In genomic region chrX:73718271-73718670, GRCm38 (mm10) we compare ENCODE assay signal across 8 mouse cellular contexts. TPM values are rescaled to one million over a fixed set of nuclear protein-coding genes. Genes with fewer than 3 reads are reported as not detected.
DNase-seq lines count a peak whose midpoint lies in the region; ATAC-seq and TF ChIP-seq lines count a peak whose summit lies in the region.

No protein-coding gene starts in this region.

- TF ChIP-seq EP300 in heart, adult 2 months (IDR thresholded peaks at IDR 0.05; ENCODE audit: insufficient read depth, low read depth, low read length): no peak

- intact Hi-C loops in heart, adult 2 months (cut with DNase I): loop anchor here (10.0 kb wide), 1 partner anchor 237 kb away; no protein-coding TSS in a partner anchor

- peaks cover 14% of the 10 kb centered on the region for H3K4me1 ChIP-seq in liver, adult 2 months (ENCODE audit: control insufficient read depth, insufficient read depth, low read length)
- peaks cover 14% of the 10 kb centered on the region for H3K4me1 ChIP-seq in heart, adult 2 months (ENCODE audit: control insufficient read depth, insufficient read depth, low read length)
- H3K4me1 ChIP-seq in midbrain, postnatal 0 days (ENCODE audit: insufficient read depth, low read length): 0 out of 2 replicates have a peak, but pooled peaks cover 5% of the 10 kb centered on the region

- peak overlapping the region; percentile 58 for H3K4me2 ChIP-seq in midbrain, postnatal 0 days (ENCODE audit: low read depth, low read length, poor library complexity, severe bottlenecking)

- H3K27ac ChIP-seq in liver, adult 2 months (replicated peaks; ENCODE audit: insufficient read depth, low read depth, low read length): peak overlapping the region; percentile 83
- peak overlapping the region; percentile 92 for H3K27ac ChIP-seq in heart, adult 2 months
- H3K27ac ChIP-seq in midbrain, postnatal 0 days (ENCODE audit: low read depth, low read length): no peak overlapping the region

- H3K4me3 ChIP-seq in liver, adult 2 months (ENCODE audit: insufficient read depth, low read depth, low read length): peak overlapping the region; percentile 21
- peak overlapping the region; percentile 18; the same call in 1 of the 2 replicates for H3K4me3 ChIP-seq in heart, adult 2 months
- H3K4me3 ChIP-seq in midbrain, postnatal 0 days (ENCODE audit: low read depth, low read length): no peak overlapping the region

- 0% methylated on average over 3 of the region's 3 CpGs for WGBS in liver, adult 2 months
- 26% methylated on average over 3 of the region's 3 CpGs for WGBS in heart, adult 2 months
- WGBS in midbrain, postnatal 0 days: 57% methylated on average over 3 of the region's 3 CpGs

- peaks cover 14% of the 10 kb centered on the region; the same call in 1 of the 2 replicates for H3K36me3 ChIP-seq in liver, adult 2 months (ENCODE audit: control insufficient read depth, insufficient read depth, low read length)
- H3K36me3 ChIP-seq in heart, adult 2 months (ENCODE audit: control insufficient read depth, insufficient read depth, low read length): peaks cover 10% of the 10 kb centered on the region
- H3K36me3 ChIP-seq in midbrain, postnatal 0 days (ENCODE audit: insufficient read depth, low read length): no peaks in the 10 kb centered on the region

- no peak for ATAC-seq in midbrain, postnatal 0 days (ENCODE audit: low FRiP score)

- H3K9me3 ChIP-seq in midbrain, postnatal 0 days (ENCODE audit: low read length): no peaks in the 10 kb centered on the region

- H3K9ac ChIP-seq in liver, adult 2 months (ENCODE audit: low read depth, low read length): peak overlapping the region; percentile 47
- H3K9ac ChIP-seq in heart, adult 2 months (ENCODE audit: low read depth, low read length): peak overlapping the region; percentile 67
- no peak overlapping the region for H3K9ac ChIP-seq in midbrain, postnatal 0 days (replicated peaks; ENCODE audit: low read length, poor library complexity, severe bottlenecking)

- no peaks in the 10 kb centered on the region for H3K79me2 ChIP-seq in liver, adult 2 months (ENCODE audit: control insufficient read depth, insufficient read depth, low read length)
- H3K79me2 ChIP-seq in heart, adult 2 months (replicated peaks; ENCODE audit: control insufficient read depth, insufficient read depth, low read length): no peaks in the 10 kb centered on the region

- no peak for TF ChIP-seq POLR2A in liver, adult 2 months (IDR thresholded peaks at IDR 0.05; ENCODE audit: extremely low read depth, insufficient read depth, low read length)
- no peak for TF ChIP-seq POLR2A in heart, adult 2 months (IDR thresholded peaks at IDR 0.05; ENCODE audit: insufficient read depth, low read depth, low read length)

- TF ChIP-seq CTCF in liver, adult 2 months (IDR thresholded peaks at IDR 0.05; ENCODE audit: low read depth, low read length): no peak
- TF ChIP-seq CTCF in heart, adult 2 months (IDR thresholded peaks at IDR 0.05): no peak
- TF ChIP-seq CTCF in midbrain, postnatal 0 days (IDR thresholded peaks at IDR 0.05): no peak

- peak; percentile 83 for DNase-seq in liver, adult 2 months (ENCODE audit: extremely low read depth, low read depth, low spot score)
- DNase-seq in liver: no peak
- peak; percentile 68 to 73 for DNase-seq in adrenal gland, postnatal 36 days
- DNase-seq in heart, adult 2 months: peak; percentile 26 to 45
- DNase-seq in kidney, postnatal 4 days: peak; percentile 4 to 7
- no peak for DNase-seq in midbrain, postnatal 0 days (ENCODE audit: low spot score)
- no peak for DNase-seq in right cerebral cortex, postnatal 14 days
- DNase-seq in spleen, postnatal 14 days (ENCODE audit: low spot score in 2 of 2): no peak

- H3K27me3 ChIP-seq in liver, adult 2 months (ENCODE audit: control insufficient read depth, insufficient read depth, low read length): no peaks in the 10 kb centered on the region
- H3K27me3 ChIP-seq in heart, adult 2 months (ENCODE audit: control insufficient read depth, insufficient read depth, low read length): no peaks in the 10 kb centered on the region
- H3K27me3 ChIP-seq in midbrain, postnatal 0 days (ENCODE audit: insufficient read depth, low read length): no peaks in the 10 kb centered on the region

RNA-seq across cellular contexts. Expression of gene Abcd1, which starts 1.9 kb away (rescaled TPM):
- 8.6 and 9.3 TPM in 2 replicates for total RNA-seq in liver, adult 2 months (2014; rRNA removed)
- polyA plus RNA-seq in liver, adult 2 months (2012; rRNA removed): 24.3 and 26.2 TPM in 2 replicates
- 10 to 100 TPM; 21.6 to 31.5 TPM for total RNA-seq in adrenal gland, postnatal 36 days (2021)
- 10 to 100 TPM; 25.4 to 29.7 TPM for total RNA-seq in heart, adult 2 months (2021)
- polyA plus RNA-seq in heart, adult 2 months (2012; rRNA removed): 32.9 and 35.3 TPM in 2 replicates
- 16.7 and 19.2 TPM in 2 replicates for total RNA-seq in midbrain, postnatal 0 days (2014; rRNA removed)
- 7.9 and 9.0 TPM in 2 replicates for polyA plus RNA-seq in midbrain, postnatal 0 days (2015; fragmentation: Nextera tagmentation; extraction: Ambion mirVana)

RNA-seq across cellular contexts. Expression of gene Bcap31, which starts 2.3 kb away (rescaled TPM):
- total RNA-seq in liver, adult 2 months (2014; rRNA removed): 154 and 168 TPM in 2 replicates
- 69.8 and 85.5 TPM in 2 replicates for polyA plus RNA-seq in liver, adult 2 months (2012; rRNA removed)
- 100 to 1,000 TPM; 278 to 286 TPM for total RNA-seq in adrenal gland, postnatal 36 days (2021)
- total RNA-seq in heart, adult 2 months (2021): 10 to 100 TPM; 71.8 to 79.5 TPM
- polyA plus RNA-seq in heart, adult 2 months (2012; rRNA removed): 43.1 and 70.9 TPM in 2 replicates
- 48.7 and 58.1 TPM in 2 replicates for total RNA-seq in midbrain, postnatal 0 days (2014; rRNA removed)
- polyA plus RNA-seq in midbrain, postnatal 0 days (2015; fragmentation: Nextera tagmentation; extraction: Ambion mirVana): 133 and 134 TPM in 2 replicates

RNA-seq across cellular contexts. Expression of gene Plxnb3, which starts 38.6 kb away (rescaled TPM):
- total RNA-seq in liver, adult 2 months (2014; rRNA removed): 0.07 and 0.09 TPM in 2 replicates
- polyA plus RNA-seq in liver, adult 2 months (2012; rRNA removed): 0.15 and 0.20 TPM in 2 replicates
- under 1 TPM; 0.30 to 0.66 TPM for total RNA-seq in adrenal gland, postnatal 36 days (2021)
- 1 to 10 TPM; 1.0 to 2.0 TPM for total RNA-seq in heart, adult 2 months (2021)
- 4.5 and 4.7 TPM in 2 replicates for polyA plus RNA-seq in heart, adult 2 months (2012; rRNA removed)
- 1.5 and 4.0 TPM in 2 replicates for total RNA-seq in midbrain, postnatal 0 days (2014; rRNA removed)
- 0.58 and 0.61 TPM in 2 replicates for polyA plus RNA-seq in midbrain, postnatal 0 days (2015; fragmentation: Nextera tagmentation; extraction: Ambion mirVana)

RNA-seq across cellular contexts. Expression of gene Slc6a8, which starts 45.3 kb away (rescaled TPM):
- total RNA-seq in liver, adult 2 months (2014; rRNA removed): 1.0 and 2.6 TPM in 2 replicates
- polyA plus RNA-seq in liver, adult 2 months (2012; rRNA removed): 2.3 and 5.2 TPM in 2 replicates
- 100 to 1,000 TPM in 1 of 2 experiments, 10 to 100 TPM in 1; 62.6 to 126 TPM for total RNA-seq in adrenal gland, postnatal 36 days (2021)
- 100 to 1,000 TPM; 155 to 179 TPM for total RNA-seq in heart, adult 2 months (2021)
- polyA plus RNA-seq in heart, adult 2 months (2012; rRNA removed): 155 and 205 TPM in 2 replicates
- 49.5 and 69.4 TPM in 2 replicates for total RNA-seq in midbrain, postnatal 0 days (2014; rRNA removed)
- 6.0 and 6.6 TPM in 2 replicates for polyA plus RNA-seq in midbrain, postnatal 0 days (2015; fragmentation: Nextera tagmentation; extraction: Ambion mirVana)

RNA-seq across cellular contexts. Expression of gene Srpk3, which starts 55.9 kb away (rescaled TPM):
- total RNA-seq in liver, adult 2 months (2014; rRNA removed): 0.27 TPM in 1 of 2 replicates, not detected in the other
- polyA plus RNA-seq in liver, adult 2 months (2012; rRNA removed): 0.16 and 0.72 TPM in 2 replicates
- total RNA-seq in adrenal gland, postnatal 36 days (2021): under 1 TPM in 1 of 2 experiments, not detected in 1; 0.33 TPM
- total RNA-seq in heart, adult 2 months (2021): 10 to 100 TPM; 26.1 to 29.9 TPM
- polyA plus RNA-seq in heart, adult 2 months (2012; rRNA removed): 64.2 and 76.7 TPM in 2 replicates
- 0.09 and 0.49 TPM in 2 replicates for total RNA-seq in midbrain, postnatal 0 days (2014; rRNA removed)
- 2.1 and 2.4 TPM in 2 replicates for polyA plus RNA-seq in midbrain, postnatal 0 days (2015; fragmentation: Nextera tagmentation; extraction: Ambion mirVana)

Comparison
In these comparisons a context has a peak if more than half of its experiments do, and no peak if none do; other contexts are left out.
1. DNase-seq: peak in liver, adult 2 months (single experiment), adrenal gland, postnatal 36 days (2 of 2), heart, adult 2 months (2 of 2) and kidney, postnatal 4 days (2 of 2); none in liver (single experiment), midbrain, postnatal 0 days (single experiment), right cerebral cortex, postnatal 14 days (single experiment) and spleen, postnatal 14 days (0 of 2).